Mouse (Mus musculus) left cerebral cortex, postnatal 36 days (tissue): ENCODE results near the gene Tnfrsf18. TPM values are rescaled to one million over a fixed set of nuclear protein-coding genes. Genes with fewer than 3 reads are reported as not detected.
A peak's percentile ranks its signal among the peaks of the same experiment; 100 is the strongest.

Experiments
- DNase-seq, 2 experiments: peaks; one replicate each; pipeline ENCODE4 v3.0.0; 2021 to 2022; ENCODE audit warnings: low spot score in 2 of 2, mixed read lengths in 1 of 2
- intact Hi-C: fragments of 180-260 bp; cut with DNase I; formaldehyde crosslinking; loops from one replicate; pipeline ENCODE4 v1.15.1; 2025
- total RNA-seq, 2 experiments: library from RNA; stranded (reverse); gene quantifications; 2 replicates each; pipeline ENCODE4 v1.2.3; 2021

Tnfrsf18 gene
- total RNA-seq, 2 experiments from 2014 or later: not detected

- no peak for DNase-seq
- intact Hi-C loops: loop anchor here (5.0 kb wide), 1 partner anchor 66 kb away; no protein-coding TSS in a partner anchor
These were observed 5.3 kb downstream of the Tnfrsf18 start for GRCm38 (mm10) chr4:156031255-156031592.

- DNase-seq: peak; percentile 79 to 81
- intact Hi-C loops: loop anchor here (5.0 kb wide), 1 partner anchor 66 kb away; no protein-coding TSS in a partner anchor
These were observed 5.8 kb downstream of the Tnfrsf18 start for GRCm38 (mm10) chr4:156031593-156032391.

GRCm38 (mm10) chr4:156032856-156033255, 6.9 kb downstream of the Tnfrsf18 start:
- intact Hi-C loops: loop anchor here (5.0 kb wide), 1 partner anchor 64 kb away; no protein-coding TSS in a partner anchor

GRCm38 (mm10) chr4:156033476-156034119, 7.6 kb downstream of the Tnfrsf18 start:
- intact Hi-C loops: loop anchor here (5.0 kb wide), 1 partner anchor 64 kb away; no protein-coding TSS in a partner anchor

More at GRCm38 (mm10) chr4:156032856-156033255, 6.9 kb downstream of the Tnfrsf18 start:
- DNase-seq: no peak

GRCm38 (mm10) chr4:156034301-156034700, 8.3 kb downstream of the Tnfrsf18 start:
- no peak for DNase-seq
- intact Hi-C loops: loop anchor here (5.0 kb wide), 1 partner anchor 63 kb away; no protein-coding TSS in a partner anchor

More at GRCm38 (mm10) chr4:156033476-156034119, 7.6 kb downstream of the Tnfrsf18 start:
- no peak for DNase-seq

- intact Hi-C loops: loop anchor here (5.0 kb wide), 1 partner anchor 62 kb away; no protein-coding TSS in a partner anchor
- no peak for DNase-seq
These were observed 8.9 kb downstream of the Tnfrsf18 start for GRCm38 (mm10) chr4:156034901-156035300.

GRCm38 (mm10) chr4:156044754-156045153, 18.8 kb downstream of the Tnfrsf18 start:
- intact Hi-C loops: no loop called here
- DNase-seq: no peak

GRCm38 (mm10) chr4:156049779-156050178, 23.8 kb downstream of the Tnfrsf18 start:
- intact Hi-C loops: no loop called here

GRCm38 (mm10) chr4:156050391-156050980, 24.5 kb downstream of the Tnfrsf18 start:
- intact Hi-C loops: no loop called here
- no peak for DNase-seq

More at GRCm38 (mm10) chr4:156049779-156050178, 23.8 kb downstream of the Tnfrsf18 start:
- DNase-seq: no peak

- DNase-seq: no peak
- intact Hi-C loops: no loop called here
These were observed 27.1 kb downstream of the Tnfrsf18 start for GRCm38 (mm10) chr4:156053113-156053512.

GRCm38 (mm10) chr4:156054130-156054529, 28.2 kb downstream of the Tnfrsf18 start:
- DNase-seq: no peak
- intact Hi-C loops: no loop called here

- intact Hi-C loops: no loop called here
- DNase-seq: no peak
These were observed 28.6 kb downstream of the Tnfrsf18 start for GRCm38 (mm10) chr4:156054606-156055005.

- no peak for DNase-seq
- intact Hi-C loops: no loop called here
These were observed 29.2 kb downstream of the Tnfrsf18 start for GRCm38 (mm10) chr4:156055173-156055572.

- intact Hi-C loops: no loop called here
- DNase-seq: no peak
These were observed 31.7 kb downstream of the Tnfrsf18 start for GRCm38 (mm10) chr4:156057702-156058101.

- DNase-seq: no peak
- intact Hi-C loops: no loop called here
These were observed 32.9 kb downstream of the Tnfrsf18 start for GRCm38 (mm10) chr4:156058826-156059225.

GRCm38 (mm10) chr4:156059261-156059660, 33.3 kb downstream of the Tnfrsf18 start, which contains the start of gene Ttll10:
Gene Ttll10 (minus strand): TSS chr4:156059414.
- intact Hi-C loops: no loop called here

GRCm38 (mm10) chr4:156059713-156060112, 33.7 kb downstream of the Tnfrsf18 start:
- DNase-seq: no peak
- intact Hi-C loops: no loop called here

More at GRCm38 (mm10) chr4:156059261-156059660, 33.3 kb downstream of the Tnfrsf18 start, which contains the start of gene Ttll10:
- no peak for DNase-seq

GRCm38 (mm10) chr4:156063861-156064509, 38.0 kb downstream of the Tnfrsf18 start:
- intact Hi-C loops: no loop called here
- no peak for DNase-seq

- no peak for DNase-seq
These were observed 38.5 kb downstream of the Tnfrsf18 start for GRCm38 (mm10) chr4:156064510-156064897.

More at GRCm38 (mm10) chr4:156064510-156064897, 38.5 kb downstream of the Tnfrsf18 start:
- intact Hi-C loops: no loop called here
